Mouse (Mus musculus) MEL (cell line): ENCODE measurements around the gene Vrk3. TPM values are rescaled to one million over a fixed set of nuclear protein-coding genes. Genes with fewer than 3 reads are reported as not detected.

Experiments used
- DNase-seq: peaks from one replicate; pipeline ENCODE4 v3.0.0; 2011; ENCODE audit warnings: low read depth, low spot score
- H3K27ac ChIP-seq: 2 replicates; pipeline ENCODE4 v1.5.1; 2012; ENCODE audit warnings: low read depth, mild to moderate bottlenecking, control low read depth, low read length, moderate library complexity; ENCODE audit not compliant: control insufficient read depth
- H3K27me3 ChIP-seq, 2 experiments: fragments of 150-350 bp in 1 of 2; sonication (generic) in 1 of 2; 2 replicates each; pipeline ENCODE4 v1.6.1; 2012; ENCODE audit warnings: low read length in 2 of 2, mild to moderate bottlenecking in 2 of 2, improper control_type of control experiment in 1 of 2, moderate library complexity in 1 of 2; ENCODE audit not compliant: insufficient read depth in 2 of 2, control insufficient read depth in 1 of 2
- H3K36me3 ChIP-seq, 2 experiments: 2 replicates each; pipeline ENCODE4 v1.6.1; 2012 to 2014; ENCODE audit warnings: low read length in 2 of 2, improper control_type of control experiment in 1 of 2, inconsistent platforms in 1 of 2, mild to moderate bottlenecking in 1 of 2; ENCODE audit not compliant: insufficient read depth in 2 of 2, control insufficient read depth in 1 of 2
- H3K4me1 ChIP-seq, 2 experiments: fragments of 150-350 bp in 1 of 2; sonication (generic) in 1 of 2; 2 replicates each; pipeline ENCODE4 v1.6.1; 2012; ENCODE audit warnings: low read length in 2 of 2, improper control_type of control experiment in 1 of 2, mild to moderate bottlenecking in 1 of 2; ENCODE audit not compliant: insufficient read depth in 2 of 2, control insufficient read depth in 1 of 2
- H3K4me3 ChIP-seq, 2 experiments: fragments of 150-350 bp in 1 of 2; sonication (generic) in 1 of 2; 2 replicates each; pipeline ENCODE4 v1.5.1; 2012; ENCODE audit warnings: low read depth in 2 of 2, low read length in 2 of 2, mild to moderate bottlenecking in 2 of 2, moderate library complexity in 2 of 2, control low read depth in 1 of 2, improper control_type of control experiment in 1 of 2; ENCODE audit not compliant: control insufficient read depth in 1 of 2, insufficient read depth in 1 of 2
- H3K79me2 ChIP-seq: 2 replicates; pipeline ENCODE4 v1.6.1; 2012; ENCODE audit warnings: mild to moderate bottlenecking, low read length, moderate library complexity; ENCODE audit not compliant: control insufficient read depth, poor library complexity, insufficient read depth
- H3K9ac ChIP-seq: 2 replicates; pipeline ENCODE4 v1.6.1; 2012; ENCODE audit warnings: low read depth, mild to moderate bottlenecking, control low read depth, low read length, moderate library complexity; ENCODE audit not compliant: control insufficient read depth, poor library complexity, severe bottlenecking
- H3K9me3 ChIP-seq: fragments of 150-350 bp; sonication (generic); replicated peaks from 2 replicates; pipeline ENCODE4 v1.6.1; 2012; ENCODE audit warnings: mild to moderate bottlenecking, low read length, improper control_type of control experiment, moderate library complexity; ENCODE audit not compliant: insufficient read depth
- BHLHE40 ChIP-seq: IDR thresholded peaks from 2 replicates; pipeline ENCODE4 v1.6.1; 2012; ENCODE audit warnings: low read depth, mild to moderate bottlenecking, inconsistent platforms, low read length, improper control_type of control experiment, borderline replicate concordance
- CTCF ChIP-seq, 3 experiments: IDR thresholded peaks in 2 of 3; conservative IDR thresholded peaks in 1 of 3; 2 replicates each; pipeline ENCODE4 v1.5.1; 2011 to 2012; ENCODE audit warnings: low read length in 3 of 3, low read depth in 2 of 3, mild to moderate bottlenecking in 2 of 3, improper control_type of control experiment in 1 of 3, inconsistent platforms in 1 of 3, mixed read lengths in 1 of 3, moderate library complexity in 1 of 3; ENCODE audit not compliant: control insufficient read depth in 1 of 3, insufficient read depth in 1 of 3, poor library complexity in 1 of 3, severe bottlenecking in 1 of 3
- ELF1 ChIP-seq: IDR thresholded peaks from 2 replicates; pipeline ENCODE4 v1.6.1; 2014; ENCODE audit warnings: low read depth, mild to moderate bottlenecking, inconsistent platforms, low read length, improper control_type of control experiment, moderate library complexity
- EP300 ChIP-seq, 2 experiments: IDR thresholded peaks; 2 replicates each; pipeline ENCODE4 v1.6.1; 2011; ENCODE audit warnings: improper control_type of control experiment in 2 of 2, low read length in 2 of 2, low read depth in 1 of 2, mild to moderate bottlenecking in 1 of 2
- JUND ChIP-seq: IDR thresholded peaks from 2 replicates; pipeline ENCODE4 v1.6.1; 2011; ENCODE audit warnings: low read depth, mild to moderate bottlenecking, improper control_type of control experiment, low read length
- MAX ChIP-seq: IDR thresholded peaks from 2 replicates; pipeline ENCODE4 v1.6.1; 2011; ENCODE audit warnings: low read length, improper control_type of control experiment
- MAZ ChIP-seq: IDR thresholded peaks from 2 replicates; pipeline ENCODE4 v1.6.1; 2012; ENCODE audit warnings: low read depth, mild to moderate bottlenecking, inconsistent platforms, low read length, improper control_type of control experiment
- MEF2A ChIP-seq: IDR thresholded peaks from 2 replicates; pipeline ENCODE4 v1.6.1; 2014; ENCODE audit warnings: low read depth, mild to moderate bottlenecking, inconsistent platforms, low read length, improper control_type of control experiment; ENCODE audit not compliant: poor library complexity, insufficient replicate concordance, severe bottlenecking; ENCODE audit errors: extremely low read depth
- MXI1 ChIP-seq: IDR thresholded peaks from 2 replicates; pipeline ENCODE4 v1.6.1; 2011; ENCODE audit warnings: mild to moderate bottlenecking, low read depth, low read length, improper control_type of control experiment
- MYB ChIP-seq: IDR thresholded peaks from 2 replicates; pipeline ENCODE4 v1.6.1; 2011; ENCODE audit warnings: mild to moderate bottlenecking, low read depth, low read length, improper control_type of control experiment
- MYC ChIP-seq: IDR thresholded peaks from 2 replicates; pipeline ENCODE4 v1.6.1; 2011; ENCODE audit warnings: low read depth, mild to moderate bottlenecking, low read length, improper control_type of control experiment, moderate library complexity
- NELFE ChIP-seq: IDR thresholded peaks from 2 replicates; pipeline ENCODE4 v1.6.1; 2011; ENCODE audit warnings: low read depth, low read length, improper control_type of control experiment
- NRF1 ChIP-seq: IDR thresholded peaks from 2 replicates; pipeline ENCODE4 v1.6.1; 2014; ENCODE audit warnings: low read depth, mild to moderate bottlenecking, inconsistent platforms, low read length, improper control_type of control experiment, moderate library complexity; ENCODE audit not compliant: poor library complexity, insufficient read depth, severe bottlenecking
- POLR2A ChIP-seq, 2 experiments: IDR thresholded peaks; 2 replicates each; pipeline ENCODE4 v1.6.1; 2011 to 2012; ENCODE audit warnings: low read length in 2 of 2, mild to moderate bottlenecking in 2 of 2, control low read depth in 1 of 2, improper control_type of control experiment in 1 of 2, low read depth in 1 of 2, moderate library complexity in 1 of 2; ENCODE audit not compliant: control insufficient read depth in 1 of 2, insufficient read depth in 1 of 2, poor library complexity in 1 of 2
- POLR2AphosphoS5 ChIP-seq: IDR thresholded peaks from 2 replicates; pipeline ENCODE4 v1.6.1; 2012; ENCODE audit warnings: low read depth, borderline replicate concordance, mild to moderate bottlenecking, inconsistent platforms, low read length, moderate library complexity, mixed read lengths
- RAD21 ChIP-seq: IDR thresholded peaks from 2 replicates; pipeline ENCODE4 v1.6.1; 2011; ENCODE audit warnings: mild to moderate bottlenecking, low read depth, low read length, improper control_type of control experiment
- TAL1 ChIP-seq: IDR thresholded peaks from 2 replicates; pipeline ENCODE4 v1.6.1; 2012; ENCODE audit warnings: mild to moderate bottlenecking, inconsistent platforms, low read length, moderate library complexity, mixed read lengths
- TBP ChIP-seq: IDR thresholded peaks from 2 replicates; pipeline ENCODE4 v1.8.0; 2011; ENCODE audit warnings: low read depth, low read length, improper control_type of control experiment
- TCF12 ChIP-seq: IDR thresholded peaks from 2 replicates; pipeline ENCODE4 v1.6.1; 2014; ENCODE audit warnings: low read depth, mild to moderate bottlenecking, inconsistent platforms, low read length, improper control_type of control experiment, moderate library complexity
- UBTF ChIP-seq: IDR thresholded peaks from 2 replicates; pipeline ENCODE4 v1.6.1; 2012; ENCODE audit warnings: low read depth, mild to moderate bottlenecking, inconsistent platforms, low read length, improper control_type of control experiment, moderate library complexity, borderline replicate concordance; ENCODE audit not compliant: insufficient read depth
- USF1 ChIP-seq: IDR thresholded peaks from 2 replicates; pipeline ENCODE4 v1.6.1; 2014; ENCODE audit warnings: low read depth, mild to moderate bottlenecking, inconsistent platforms, low read length, improper control_type of control experiment, moderate library complexity
- ZKSCAN1 ChIP-seq: IDR thresholded peaks from 2 replicates; pipeline ENCODE4 v1.6.1; 2012; ENCODE audit warnings: low read depth, mild to moderate bottlenecking, inconsistent platforms, low read length, improper control_type of control experiment, moderate library complexity
- ZNF384 ChIP-seq: IDR thresholded peaks from 2 replicates; pipeline ENCODE4 v1.6.1; 2012; ENCODE audit warnings: low read depth, mild to moderate bottlenecking, inconsistent platforms, low read length, improper control_type of control experiment
- polyA plus RNA-seq, 2 experiments: library from polyadenylated mRNA; stranded (reverse) in 1 of 2; unstranded in 1 of 2; fragments of >175 nt in 1 of 2; fragments of >200 nt in 1 of 2; gene quantifications; 2 replicates each; pipeline versions ENCODE4 v1.2.1 to v1.2.4; 2012; ENCODE audit warnings: low replicate concordance in 2 of 2, low read depth in 1 of 2; ENCODE audit not compliant: insufficient read length in 2 of 2, insufficient read depth in 1 of 2, missing spikeins in 1 of 2
- total RNA-seq: library from RNA; depleted of rRNA; stranded (reverse); fragments of 300-350 nt; gene quantifications from 2 replicates; pipeline ENCODE4 v1.2.3, GENCODE M21; 2012

The Vrk3 gene
- total and polyA plus RNA-seq, 3 experiments = 24.9 to 55.6 TPM; not detected in 1

- no peak for DNase-seq
- Histone ChIP-seq H3K9me3 (no peaks in the 10 kb centered on the region), H3K27ac (no peak overlapping the region), H3K79me2 (no peaks in the 10 kb centered on the region), H3K9ac (no peak overlapping the region), H3K4me3 (no peak overlapping the region), H3K36me3 (no peaks in the 10 kb centered on the region), H3K4me1 (no peaks in the 10 kb centered on the region), H3K27me3 (no peaks in the 10 kb centered on the region)
- TF ChIP-seq JUND (no peak), CTCF (IDR thresholded peaks at IDR 0.05 in 2 of 3, conservative IDR thresholded peaks at IDR 0.05 in 1 of 3; ENCODE audit: control insufficient read depth in 1 of 3, insufficient read depth in 1 of 3, low read depth in 2 of 3, low read length in 3 of 3, poor library complexity in 1 of 3, severe bottlenecking in 1 of 3) (no peak), NRF1 (no peak), BHLHE40 (no peak), EP300 (IDR thresholded peaks at IDR 0.05; ENCODE audit: low read depth in 1 of 2, low read length in 2 of 2) (no peak), NELFE (no peak), ZNF384 (no peak), RAD21 (no peak), POLR2AphosphoS5 (no peak), TBP (no peak), MAX (no peak), ELF1 (no peak), UBTF (no peak), MAZ (no peak), MYB (no peak), MXI1 (no peak), TCF12 (no peak)
- TF ChIP-seq, all 39 proteins: peak for 0
Measured at GRCm38 (mm10) chr7:44733723-44734122, 14.5 kb upstream of the Vrk3 start.

GRCm38 (mm10) chr7:44741361-44741760 lies 6.9 kb upstream of the Vrk3 start:
- H3K36me3 ChIP-seq = no peaks in the 10 kb centered on the region
- H3K27me3 ChIP-seq = no peaks in the 10 kb centered on the region; a peak in 1 of 4 replicates

More at GRCm38 (mm10) chr7:44741361-44741760, 6.9 kb upstream of the Vrk3 start:
- Histone ChIP-seq H3K9me3 (no peaks in the 10 kb centered on the region), H3K4me1 (no peaks in the 10 kb centered on the region), H3K9ac (no peak overlapping the region), H3K79me2 (no peaks in the 10 kb centered on the region), H3K4me3 (no peak overlapping the region), H3K27ac (no peak overlapping the region)
- TF ChIP-seq USF1 (no peak), TAL1 (no peak), JUND (no peak), UBTF (no peak), MEF2A (no peak), POLR2A (IDR thresholded peaks at IDR 0.05; ENCODE audit: control insufficient read depth in 1 of 2, insufficient read depth in 1 of 2, low read depth in 1 of 2, low read length in 2 of 2, poor library complexity in 1 of 2) (no peak), ZKSCAN1 (no peak), MYC (no peak), TCF12 (no peak)
- DNase-seq = no peak
